In genomic region chr17:13425694-13426093, GRCm38 (mm10) we compare ENCODE assay signal across 8 mouse cellular contexts.
DNase-seq lines count a peak whose midpoint lies in the region; ATAC-seq and TF ChIP-seq lines count a peak whose summit lies in the region.
"Not testable (repeated sequence)": the region's sequence is repeated elsewhere in the genome, so short reads cannot be mapped to it uniquely, and the experiment has no call there.

No protein-coding gene starts in this region.

- not testable (repeated sequence) for H3K4me1 ChIP-seq in embryonic facial prominence, embryonic 12.5 days; hindbrain, embryonic 11.5 days (replicated peaks; ENCODE audit: control insufficient read depth, insufficient read depth, low read length); hindbrain, postnatal 0 days (ENCODE audit: insufficient read depth, low read length); kidney, postnatal 0 days (replicated peaks; ENCODE audit: insufficient read depth, low read length); lung, embryonic 16.5 days (replicated peaks; ENCODE audit: control insufficient read depth, insufficient read depth, low read length); midbrain, embryonic 13.5 days (replicated peaks); stomach, embryonic 14.5 days (ENCODE audit: control insufficient read depth, insufficient read depth, low read length)

- not testable (repeated sequence) for H3K4me3 ChIP-seq in embryonic facial prominence, embryonic 12.5 days; gastrocnemius, adult 2 months; hindbrain, embryonic 11.5 days (ENCODE audit: low read depth, low read length); hindbrain, postnatal 0 days (ENCODE audit: low read length); kidney, postnatal 0 days (replicated peaks; ENCODE audit: low read depth, low read length); lung, embryonic 16.5 days (ENCODE audit: low read length); midbrain, embryonic 13.5 days (replicated peaks); stomach, embryonic 14.5 days (ENCODE audit: low read depth, low read length)

- not testable (repeated sequence) for H3K27ac ChIP-seq in embryonic facial prominence, embryonic 12.5 days; gastrocnemius, adult 2 months; hindbrain, embryonic 11.5 days (ENCODE audit: low read depth, low read length); hindbrain, postnatal 0 days; kidney, postnatal 0 days; lung, embryonic 16.5 days (ENCODE audit: low read length); midbrain, embryonic 13.5 days; stomach, embryonic 14.5 days (ENCODE audit: low read length)

- not testable (repeated sequence) for H3K36me3 ChIP-seq in embryonic facial prominence, embryonic 12.5 days; hindbrain, embryonic 11.5 days (ENCODE audit: control insufficient read depth, insufficient read depth, low read length); hindbrain, postnatal 0 days (ENCODE audit: insufficient read depth, low read length); kidney, postnatal 0 days (ENCODE audit: insufficient read depth, low read length); lung, embryonic 16.5 days (ENCODE audit: control insufficient read depth, insufficient read depth, low read length); midbrain, embryonic 13.5 days; stomach, embryonic 14.5 days (ENCODE audit: control insufficient read depth, insufficient read depth, low read length)

- H3K9me3 ChIP-seq in embryonic facial prominence, embryonic 12.5 days; hindbrain, embryonic 11.5 days (ENCODE audit: control insufficient read depth, low read length); hindbrain, postnatal 0 days (ENCODE audit: low read length); kidney, postnatal 0 days (replicated peaks; ENCODE audit: low read length); lung, embryonic 16.5 days (ENCODE audit: control insufficient read depth, low read length); stomach, embryonic 14.5 days (ENCODE audit: control insufficient read depth, low read depth, low read length): not testable (repeated sequence)
- peaks cover 13% of the 10 kb centered on the region; the same call in 1 of the 2 replicates for H3K9me3 ChIP-seq in midbrain, embryonic 13.5 days

- not testable (repeated sequence) for H3K27me3 ChIP-seq in embryonic facial prominence, embryonic 12.5 days; hindbrain, embryonic 11.5 days (ENCODE audit: control insufficient read depth, insufficient read depth, low read length); hindbrain, postnatal 0 days (ENCODE audit: insufficient read depth, low read length); kidney, postnatal 0 days (ENCODE audit: insufficient read depth, low read length); lung, embryonic 16.5 days (ENCODE audit: control insufficient read depth, insufficient read depth, low read depth, low read length); midbrain, embryonic 13.5 days; stomach, embryonic 14.5 days (ENCODE audit: control insufficient read depth, insufficient read depth, low read length)

- TF ChIP-seq CTCF in gastrocnemius, adult 2 months (IDR thresholded peaks at IDR 0.05); hindbrain, postnatal 0 days (IDR thresholded peaks at IDR 0.05; ENCODE audit: low read depth); kidney, postnatal 0 days (IDR thresholded peaks at IDR 0.05; ENCODE audit: low read depth): not testable (repeated sequence)

- 69% methylated on average over 2 of the region's 5 CpGs for WGBS in embryonic facial prominence, embryonic 12.5 days
- 82% methylated on average over 2 of the region's 5 CpGs for WGBS in hindbrain, embryonic 11.5 days
- 78% methylated on average over 2 of the region's 5 CpGs for WGBS in hindbrain, postnatal 0 days
- 77% methylated on average over 2 of the region's 5 CpGs for WGBS in kidney, postnatal 0 days
- 71% methylated on average over 2 of the region's 5 CpGs for WGBS in lung, embryonic 16.5 days
- WGBS in midbrain, embryonic 13.5 days, result 80% methylated on average over 2 of the region's 5 CpGs
- 85% methylated on average over 2 of the region's 5 CpGs for WGBS in stomach, embryonic 14.5 days

- intact Hi-C loops in gastrocnemius, adult 2 months (cut with DNase I), result not testable (repeated sequence)

- H3K4me2 ChIP-seq in embryonic facial prominence, embryonic 12.5 days (replicated peaks); hindbrain, embryonic 11.5 days (replicated peaks; ENCODE audit: low read depth, low read length); hindbrain, postnatal 0 days (ENCODE audit: low read depth, low read length); kidney, postnatal 0 days (ENCODE audit: low read length); lung, embryonic 16.5 days (ENCODE audit: low read depth, low read length); midbrain, embryonic 13.5 days (replicated peaks); stomach, embryonic 14.5 days (replicated peaks; ENCODE audit: low read depth, low read length): not testable (repeated sequence)

- H3K9ac ChIP-seq in embryonic facial prominence, embryonic 12.5 days; hindbrain, embryonic 11.5 days (ENCODE audit: low read depth, low read length); hindbrain, postnatal 0 days (replicated peaks; ENCODE audit: low read length); kidney, postnatal 0 days (ENCODE audit: low read depth, low read length); lung, embryonic 16.5 days (ENCODE audit: low read length); midbrain, embryonic 13.5 days (replicated peaks); stomach, embryonic 14.5 days (replicated peaks; ENCODE audit: low read depth, low read length): not testable (repeated sequence)

- peak; percentile 3 for DNase-seq in gastrocnemius, adult 2 months
- not testable (repeated sequence) for DNase-seq in hindbrain, embryonic 11.5 days (ENCODE audit: low spot score); hindbrain, postnatal 0 days (ENCODE audit: low spot score); kidney, postnatal 0 days (ENCODE audit: low spot score)

- 0 out of 2 replicates have a peak, but pooled peaks have one; percentile 55 for ATAC-seq in embryonic facial prominence, embryonic 12.5 days (ENCODE audit: insufficient number of reproducible peaks, insufficient read depth, low FRiP score, low TSS enrichment)
- ATAC-seq in hindbrain, embryonic 11.5 days (ENCODE audit: low FRiP score), result peak; percentile 25; the same call in 1 of the 2 replicates
- ATAC-seq in hindbrain, postnatal 0 days, result 0 out of 2 replicates have a peak, but pooled peaks have one; percentile 10
- ATAC-seq in kidney, postnatal 0 days (replicated peaks; ENCODE audit: low FRiP score, low read depth), result peak; percentile 31; the same call in 1 of the 2 replicates
- peak; percentile 32; the same call in 1 of the 2 replicates for ATAC-seq in lung, embryonic 16.5 days (ENCODE audit: low read depth)
- ATAC-seq in midbrain, embryonic 13.5 days, result peak; percentile 63
- peak; percentile 66 for ATAC-seq in stomach, embryonic 14.5 days (ENCODE audit: insufficient number of reproducible peaks, insufficient read depth, low FRiP score, low read depth)

Comparison
In these comparisons a context has a peak if more than half of its experiments do, and no peak if none do; other contexts are left out.
1. ATAC-seq: peak in every context shown above with its lines; median percentile 66 in stomach, embryonic 14.5 days; 63 in midbrain, embryonic 13.5 days; 55 in embryonic facial prominence, embryonic 12.5 days; 32 in lung, embryonic 16.5 days; 31 in kidney, postnatal 0 days; 25 in hindbrain, embryonic 11.5 days; 10 in hindbrain, postnatal 0 days.